Mouse (Mus musculus) cerebellum, adult 2 months (tissue): ENCODE results near the gene Dclk2.

Experiments
- CTCF ChIP-seq: fragments of 200-500 bp; IDR thresholded peaks from 2 replicates; pipeline ENCODE4 v1.5.1; 2011; ENCODE audit warnings: low read depth, mild to moderate bottlenecking, control low read depth, low read length, moderate library complexity, borderline replicate concordance; ENCODE audit not compliant: insufficient read depth
- POLR2A ChIP-seq: fragments of 200-500 bp; IDR thresholded peaks from 2 replicates; pipeline ENCODE4 v1.6.1; 2011; ENCODE audit warnings: low read length, control low read depth, borderline replicate concordance; ENCODE audit not compliant: insufficient read depth

DNA sequence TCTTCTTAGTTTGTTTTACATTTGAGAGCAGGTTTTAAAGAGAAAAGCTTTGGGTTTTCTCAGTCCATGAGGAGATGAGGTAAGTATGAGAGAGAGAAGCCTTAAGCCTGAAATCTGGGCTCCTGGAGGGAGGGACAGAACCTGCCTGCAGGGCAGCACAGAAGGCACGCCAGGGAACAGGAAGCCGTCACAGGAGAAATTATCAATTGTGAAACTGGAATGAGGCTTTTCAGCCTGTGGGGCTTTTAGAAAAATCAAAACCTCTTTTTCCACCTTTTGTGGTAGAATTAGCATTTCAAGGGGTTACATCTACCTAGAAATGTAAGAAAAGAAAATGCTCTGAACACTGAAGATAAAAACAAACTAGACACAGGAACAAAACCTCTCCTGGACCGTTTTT lies 81.0 kb downstream of the Dclk2 start:
- TF ChIP-seq POLR2A (no peak), CTCF (no peak)
